Mouse (Mus musculus): ENCODE measurements around the gene Atp5e.

Atp5e gene

GRCm38 (mm10) chr2:174415731-174416310 lies 48.1 kb downstream of the Atp5e start, which contains the start of gene Nelfcd:
Nelfcd (plus strand) TSS chr2:174415804.
- peak; percentile 92 to 95 for DNase-seq (ENCODE audit: low read depth in 2 of 2, low spot score in 2 of 2)

- DNase-seq (ENCODE audit: low read depth in 2 of 2, low spot score in 2 of 2): no peak
Observed at GRCm38 (mm10) chr2:174415001-174415730, 48.7 kb downstream of the Atp5e start.

- DNase-seq (ENCODE audit: low read depth in 2 of 2, low spot score in 2 of 2): no peak
Observed at GRCm38 (mm10) chr2:174413127-174413526, 50.8 kb downstream of the Atp5e start.

All from CD8-positive naive resting alpha-beta T cell, adult 2 months (primary cell).